Mouse (Mus musculus) retina, embryonic 14.5 days (tissue): Measurements from ENCODE around the gene Robo2.
"Not testable (repeated sequence)": the region's sequence is repeated elsewhere in the genome, so short reads cannot be mapped to it uniquely, and the experiment has no call there.

Experiments used
- DNase-seq: peaks from one replicate; pipeline ENCODE4 v3.0.0-alpha.2; 2015; ENCODE audit warnings: low spot score

The Robo2 gene

DNA sequence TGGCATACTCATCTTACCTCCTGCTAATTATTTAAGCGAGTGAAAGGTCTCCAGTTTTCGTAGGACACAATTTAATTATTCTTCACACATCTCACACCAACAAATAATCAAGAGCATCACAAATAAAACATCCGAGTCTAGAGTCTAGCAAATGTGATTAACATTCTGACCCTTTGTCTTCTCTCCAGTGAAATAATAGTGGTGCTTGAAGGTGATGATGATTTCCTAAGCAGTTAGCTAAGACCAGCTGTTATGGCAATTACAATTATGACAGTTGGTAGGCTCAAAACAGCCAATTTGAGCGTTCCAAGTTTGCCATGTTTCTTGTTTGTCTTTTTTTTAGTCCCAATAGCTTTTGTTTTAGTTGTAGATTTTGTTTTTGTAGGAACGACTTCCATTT, 210.9 kb downstream of the Robo2 start:
- no peak for DNase-seq

DNA sequence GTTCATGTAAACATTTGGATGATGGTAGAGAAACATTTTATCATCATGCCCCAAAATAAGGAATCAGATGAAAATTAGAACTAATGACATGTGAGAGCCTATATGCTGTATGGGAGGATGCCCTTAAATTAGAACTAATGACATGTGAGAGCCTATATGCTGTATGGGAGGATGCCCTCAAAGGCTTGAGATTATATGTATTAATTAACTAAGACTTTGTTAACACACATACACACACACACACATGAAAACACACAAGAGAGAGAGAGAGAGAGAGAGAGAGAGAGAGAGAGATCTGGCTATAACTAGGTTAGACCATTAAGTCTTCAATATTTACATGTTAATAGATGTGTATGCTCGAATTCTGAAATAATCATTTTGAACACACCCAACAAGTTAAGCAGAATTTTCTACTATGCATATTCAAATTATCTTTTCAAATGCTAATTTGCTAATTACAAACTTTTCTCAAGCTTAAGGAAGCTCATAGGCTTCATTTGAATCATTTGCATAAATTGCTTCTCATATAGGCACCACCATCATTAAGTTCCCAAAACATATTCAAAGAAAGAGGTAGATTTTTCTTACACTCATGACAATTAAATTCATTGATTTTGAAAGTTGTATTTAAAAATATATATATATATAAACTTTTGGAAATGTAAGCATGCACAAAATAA, 211.5 kb downstream of the Robo2 start:
- no peak for DNase-seq

DNA sequence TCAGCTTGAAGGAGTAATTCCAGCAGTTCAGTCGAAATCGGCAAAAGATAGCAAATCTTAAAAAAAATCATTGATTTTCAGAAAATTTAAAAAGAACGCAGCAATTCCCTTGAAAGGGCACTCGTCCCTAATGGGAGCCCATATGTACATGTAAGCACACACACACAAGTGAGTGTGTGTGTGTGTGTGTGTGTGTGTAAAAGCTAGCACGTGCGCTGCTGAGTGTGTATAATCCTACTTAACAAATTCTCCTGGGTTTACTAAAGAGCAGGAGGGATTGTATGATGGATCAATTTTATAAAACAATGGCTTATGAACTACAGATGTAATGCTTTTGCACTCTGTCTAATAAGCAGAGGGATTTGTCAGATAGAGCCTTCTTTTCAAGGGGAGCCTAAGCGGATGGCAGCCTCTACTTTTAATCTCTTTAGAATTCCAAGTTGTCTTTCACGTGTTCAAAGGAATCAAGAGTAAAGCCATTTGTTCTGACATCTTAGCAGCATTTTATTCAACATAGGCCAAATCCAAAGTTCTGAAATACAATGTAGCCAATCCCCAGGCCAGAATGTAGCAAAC, 218.6 kb downstream of the Robo2 start:
- DNase-seq = no peak

DNA sequence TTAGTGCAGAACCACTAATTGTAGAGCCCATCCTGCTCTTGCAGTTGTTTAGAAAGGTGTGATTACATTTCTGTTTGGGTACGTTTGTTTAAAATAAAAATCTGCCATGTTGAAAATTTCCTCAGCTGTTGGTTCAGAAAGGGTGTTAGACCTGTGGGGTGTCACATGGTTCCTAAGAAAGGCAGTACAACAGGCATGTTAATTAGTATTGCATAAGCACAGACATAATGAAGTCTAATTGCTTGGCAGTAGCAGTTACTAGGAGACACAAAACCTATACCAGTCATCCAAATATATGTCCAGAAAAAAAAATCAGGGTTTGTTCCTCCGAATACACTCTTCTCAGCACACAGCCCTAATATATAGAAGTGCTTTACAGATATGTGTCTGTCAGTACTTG, 220.0 kb downstream of the Robo2 start:
- no peak for DNase-seq

DNA sequence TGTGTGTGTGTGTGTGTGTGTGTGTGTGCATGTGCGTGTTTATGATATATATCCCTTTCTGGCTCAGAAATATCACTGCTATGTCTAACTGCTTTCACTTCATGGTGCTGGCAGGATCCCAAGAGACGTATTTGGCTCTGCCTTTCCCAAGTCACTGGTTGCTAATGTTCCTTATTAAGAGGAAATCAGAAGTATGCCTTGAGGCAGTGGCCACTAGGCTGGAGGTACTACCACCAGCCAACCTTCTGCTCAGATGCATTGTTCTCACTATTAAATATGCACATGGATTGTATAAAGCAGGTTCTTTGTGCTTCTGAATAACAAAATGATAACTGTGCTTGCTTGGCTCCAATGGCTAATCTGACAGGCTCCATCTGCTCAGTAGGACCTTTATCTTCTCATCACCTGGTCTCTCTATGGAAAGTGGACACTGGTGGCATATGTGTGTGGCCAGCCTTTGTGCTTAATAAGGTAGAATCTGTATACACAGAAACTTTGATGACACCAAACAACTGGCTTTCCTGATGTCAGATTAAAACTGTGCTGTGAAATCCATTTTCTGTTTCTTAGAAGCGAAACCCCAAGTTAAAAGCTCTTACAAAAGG, 229.0 kb downstream of the Robo2 start:
- no peak for DNase-seq

DNA sequence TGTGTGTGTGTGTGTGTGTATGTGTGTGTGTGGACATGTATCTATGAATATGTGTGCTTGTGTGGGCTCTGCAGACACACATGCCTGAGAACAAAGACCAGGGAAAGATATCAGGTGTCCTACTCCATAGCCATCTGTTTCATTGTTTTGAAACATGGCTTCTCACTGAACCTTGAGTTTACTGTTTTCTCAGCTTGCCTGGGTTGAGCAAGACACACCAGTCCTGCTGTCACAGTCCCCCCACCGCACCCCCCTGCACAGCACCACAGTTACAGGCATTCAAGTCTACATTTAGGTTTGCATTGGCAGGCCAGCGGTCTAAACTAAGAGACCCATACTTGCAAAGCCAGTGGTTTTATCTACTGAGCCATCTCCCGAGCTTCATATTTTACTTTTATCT, 239.0 kb downstream of the Robo2 start:
- no peak for DNase-seq

DNA sequence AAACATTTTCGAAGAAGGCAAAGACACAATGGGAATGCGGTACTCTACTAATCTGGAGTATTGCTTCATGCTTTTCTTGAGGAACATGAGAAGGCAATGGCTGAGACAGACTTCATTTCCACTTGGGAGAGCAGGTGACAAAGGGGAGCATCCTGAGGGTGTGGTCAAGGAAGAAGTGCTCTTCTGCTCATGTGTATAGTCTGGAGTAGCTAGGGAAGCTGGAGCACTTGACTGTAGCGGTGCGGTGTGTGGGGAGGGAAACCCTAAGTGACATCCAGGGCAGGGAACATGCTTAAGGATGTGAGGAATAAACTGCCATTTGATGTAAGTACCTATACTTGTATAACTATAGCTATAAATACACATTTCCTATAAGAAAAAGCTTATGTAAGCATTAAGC, 242.0 kb downstream of the Robo2 start:
- DNase-seq = no peak

DNA sequence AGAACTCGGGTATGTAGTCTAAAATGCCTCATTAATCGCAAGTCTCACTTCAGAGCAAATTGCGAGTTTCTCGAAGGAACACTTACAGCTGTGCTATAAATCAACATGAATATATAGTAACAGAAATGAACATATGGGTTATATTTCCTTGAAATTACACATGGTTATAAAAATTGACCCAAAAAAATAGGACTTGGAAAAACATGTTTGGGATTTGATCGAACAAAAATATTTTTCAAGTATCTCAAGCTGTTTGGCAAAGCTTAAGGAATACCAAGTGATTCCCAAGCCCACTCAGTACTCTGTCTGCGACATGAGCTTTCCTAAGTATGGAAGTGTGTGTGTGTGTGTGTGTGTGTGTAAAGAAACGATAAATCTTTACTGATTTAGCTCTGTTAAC, 242.5 kb downstream of the Robo2 start:
- no peak for DNase-seq

DNA sequence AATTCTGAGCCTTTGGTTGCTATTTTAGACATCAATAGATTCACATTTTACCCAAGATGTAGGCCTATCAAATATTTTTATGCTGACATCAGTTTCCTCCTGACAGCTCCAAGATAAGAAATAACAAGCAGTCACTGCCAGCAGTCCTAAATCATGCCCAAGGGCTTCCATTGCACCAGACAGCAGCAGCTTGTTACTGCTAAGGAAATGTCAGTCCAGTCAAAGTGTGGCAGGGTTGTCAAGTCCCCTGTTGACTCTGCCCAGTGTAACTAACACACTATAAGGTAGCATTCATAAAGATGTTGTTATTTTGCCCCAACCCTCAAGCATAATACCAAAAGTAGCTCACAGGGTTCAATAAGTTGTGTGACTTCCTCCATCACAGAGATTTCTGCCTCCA, 243.8 kb downstream of the Robo2 start:
- DNase-seq = no peak

DNA sequence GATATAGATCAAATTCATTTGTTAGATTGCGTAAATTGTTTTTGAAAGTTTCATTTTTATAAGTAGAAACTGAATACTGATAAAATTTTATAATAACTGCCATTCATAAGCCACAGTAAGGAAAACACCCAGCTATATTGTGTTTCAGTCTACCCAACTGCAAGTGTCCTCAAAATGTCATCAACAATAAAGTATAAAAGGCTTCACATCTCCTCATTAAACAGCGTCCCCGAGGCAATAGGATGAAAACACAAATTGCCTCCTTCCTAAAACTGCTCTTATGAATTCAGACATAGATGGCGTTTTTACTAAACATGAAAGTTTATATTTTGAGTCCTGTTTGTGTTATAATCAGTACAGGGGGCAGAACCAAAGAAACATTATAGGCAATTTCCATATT, 249.6 kb downstream of the Robo2 start:
- peak; percentile 80 for DNase-seq

DNA sequence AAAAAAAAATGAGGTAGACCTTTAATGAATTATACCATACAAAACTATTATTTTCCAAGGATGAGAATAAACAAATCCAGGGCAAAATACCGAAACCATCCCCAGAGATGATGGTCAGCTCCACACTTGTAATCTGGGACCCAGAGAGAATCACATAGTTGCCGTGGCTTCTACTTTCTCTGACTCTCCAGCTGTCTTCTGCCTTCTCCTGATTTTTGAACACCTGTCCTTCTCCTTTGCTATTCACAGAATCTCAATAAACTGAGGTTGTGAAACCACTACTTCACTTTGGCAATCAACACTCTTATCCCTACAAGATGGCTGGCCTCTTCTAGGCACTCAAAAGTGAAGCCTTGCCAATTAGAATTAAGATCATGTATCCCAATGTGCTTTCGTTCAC, 252.4 kb downstream of the Robo2 start:
- DNase-seq = no peak

DNA sequence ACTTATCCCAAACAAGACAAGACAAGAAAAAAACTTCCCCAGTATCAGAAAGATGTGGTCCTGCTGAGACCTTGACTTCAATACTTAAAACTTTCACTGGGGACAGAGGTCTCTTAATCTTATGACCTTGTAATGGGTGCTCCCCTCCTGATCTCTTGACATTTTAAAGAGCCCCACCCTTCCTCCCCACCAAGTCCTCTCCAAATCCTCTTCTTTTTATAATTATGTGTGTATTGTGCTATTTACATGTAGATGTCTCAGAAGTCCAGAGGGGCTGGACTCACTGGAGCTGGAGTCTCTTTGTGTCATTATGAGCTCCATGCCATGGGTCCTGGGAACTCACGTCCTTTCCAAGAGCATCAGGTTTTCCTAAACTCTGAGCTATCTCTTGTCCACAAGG, 275.4 kb downstream of the Robo2 start:
- no peak for DNase-seq

DNA sequence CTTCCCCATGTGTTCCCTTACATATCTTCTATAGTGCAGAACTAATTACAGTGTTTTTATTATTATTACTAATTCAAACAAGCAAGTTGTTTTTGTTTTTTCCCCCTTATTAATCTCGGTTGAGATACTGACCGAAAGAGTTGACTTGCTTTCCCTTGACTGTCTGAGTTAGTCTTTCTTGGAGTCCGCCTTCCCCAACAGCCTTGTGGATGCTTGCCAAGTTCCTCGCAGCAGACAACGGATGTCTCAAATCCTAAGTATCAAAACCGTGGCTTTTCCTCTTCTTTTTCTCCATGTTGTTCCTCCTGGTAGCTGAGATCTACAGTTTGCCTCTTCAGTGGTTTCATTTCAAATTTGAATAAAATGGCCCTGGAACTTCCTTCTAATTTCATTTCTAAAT, 278.8 kb downstream of the Robo2 start:
- DNase-seq = no peak

DNA sequence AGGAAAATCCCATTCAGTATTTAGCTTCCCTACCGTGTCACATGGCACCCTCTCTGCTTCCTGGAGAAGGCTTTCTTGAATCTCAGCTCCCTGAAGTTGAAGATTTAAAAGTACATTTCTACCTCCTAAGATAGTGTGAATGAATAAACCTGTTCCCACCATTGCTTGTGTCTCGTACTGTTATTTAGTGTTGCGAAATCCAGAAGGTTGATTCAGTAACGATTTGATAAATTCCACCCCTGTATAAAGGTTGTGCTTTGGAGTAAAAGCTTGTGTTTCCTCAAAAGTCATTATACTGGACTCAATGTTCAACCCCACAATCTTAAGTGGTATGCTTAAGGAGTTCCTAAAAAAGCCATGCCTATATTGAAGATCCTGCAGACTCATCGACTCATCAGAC, 280.3 kb downstream of the Robo2 start:
- no peak for DNase-seq

DNA sequence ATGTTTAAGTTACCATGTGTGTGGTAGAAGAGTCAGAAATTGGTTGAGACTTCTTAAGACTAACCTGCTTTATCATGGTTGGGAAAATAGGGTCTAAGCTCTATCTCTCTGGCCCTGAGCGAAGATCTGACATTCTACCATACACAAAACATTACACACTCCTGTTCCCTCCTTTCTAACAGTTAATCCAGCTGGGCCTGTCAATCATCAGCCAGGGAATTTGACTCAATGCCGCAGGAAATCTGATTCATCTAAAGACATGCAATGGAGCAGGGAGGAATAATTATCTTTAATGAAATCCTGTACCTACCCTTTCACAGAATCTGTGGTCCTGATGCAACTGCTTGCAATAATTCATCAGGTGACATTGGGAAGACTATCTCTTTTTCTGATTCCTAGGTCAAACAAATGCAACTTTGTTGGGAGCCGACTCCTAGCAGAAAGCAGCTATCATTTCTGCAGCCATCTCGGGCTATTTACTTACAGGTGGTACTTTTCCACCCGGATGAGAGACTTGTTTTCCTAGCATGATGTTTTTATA, 283.1 kb downstream of the Robo2 start:
- no peak for DNase-seq

DNA sequence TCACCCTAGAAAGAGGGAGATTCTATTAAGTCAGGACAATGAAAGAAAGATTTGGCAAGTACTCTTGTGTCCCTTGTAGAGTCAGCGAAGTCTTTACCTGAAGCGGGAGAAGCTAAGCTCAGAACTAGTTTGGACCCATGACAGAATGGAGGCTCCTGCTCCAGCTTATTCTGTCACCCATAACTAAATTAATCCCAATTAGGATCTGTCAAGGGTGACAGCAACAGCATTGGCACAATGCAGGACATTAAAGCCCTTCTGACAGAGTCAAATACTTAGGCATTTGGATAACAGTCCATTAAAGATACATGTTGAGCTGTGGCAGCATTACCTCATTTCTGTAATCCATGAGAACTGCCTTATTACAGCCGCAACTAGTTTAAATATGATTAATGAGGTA, 298.5 kb downstream of the Robo2 start:
- peak; percentile 71 for DNase-seq

DNA sequence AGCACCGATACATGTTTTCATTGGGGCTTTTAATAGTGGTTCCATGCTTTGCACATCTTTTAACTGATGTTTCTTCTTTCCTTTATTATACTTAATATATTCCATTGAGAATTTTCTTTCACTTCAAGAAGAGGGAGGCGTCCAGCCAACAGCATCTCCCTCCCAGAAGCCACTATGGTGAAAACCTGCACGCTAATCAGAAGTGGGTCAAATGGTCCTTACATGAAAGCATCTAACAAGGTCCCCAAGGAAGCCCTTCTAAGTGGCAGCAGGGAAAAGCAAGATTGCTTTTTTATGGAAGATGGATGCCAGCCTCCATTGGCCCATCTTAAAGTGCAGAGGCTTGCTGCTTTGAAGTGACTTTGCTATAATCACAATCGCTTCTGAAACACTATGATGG, 300.5 kb downstream of the Robo2 start:
- DNase-seq = peak; percentile 33

DNA sequence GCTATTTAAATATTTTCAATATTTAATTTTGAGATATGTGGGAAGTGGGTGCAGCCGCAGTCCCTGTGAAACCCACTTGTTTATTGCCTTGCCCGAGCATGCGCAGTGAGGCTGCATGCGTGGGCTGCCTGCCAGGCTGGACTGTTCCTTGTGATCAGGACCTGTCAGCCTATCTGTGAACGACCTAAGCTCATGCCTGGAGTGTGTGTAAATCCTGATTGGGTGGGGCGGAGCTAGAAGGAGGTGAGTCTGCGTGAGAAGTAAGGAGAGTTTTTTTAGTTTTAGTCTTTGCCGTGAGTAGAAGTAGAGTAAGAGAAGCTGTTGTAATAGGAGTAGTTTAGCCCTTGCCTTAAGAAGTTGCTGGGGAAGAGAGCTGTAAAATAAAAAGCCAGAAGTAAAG, 307.2 kb downstream of the Robo2 start:
- not testable (repeated sequence) for DNase-seq

DNA sequence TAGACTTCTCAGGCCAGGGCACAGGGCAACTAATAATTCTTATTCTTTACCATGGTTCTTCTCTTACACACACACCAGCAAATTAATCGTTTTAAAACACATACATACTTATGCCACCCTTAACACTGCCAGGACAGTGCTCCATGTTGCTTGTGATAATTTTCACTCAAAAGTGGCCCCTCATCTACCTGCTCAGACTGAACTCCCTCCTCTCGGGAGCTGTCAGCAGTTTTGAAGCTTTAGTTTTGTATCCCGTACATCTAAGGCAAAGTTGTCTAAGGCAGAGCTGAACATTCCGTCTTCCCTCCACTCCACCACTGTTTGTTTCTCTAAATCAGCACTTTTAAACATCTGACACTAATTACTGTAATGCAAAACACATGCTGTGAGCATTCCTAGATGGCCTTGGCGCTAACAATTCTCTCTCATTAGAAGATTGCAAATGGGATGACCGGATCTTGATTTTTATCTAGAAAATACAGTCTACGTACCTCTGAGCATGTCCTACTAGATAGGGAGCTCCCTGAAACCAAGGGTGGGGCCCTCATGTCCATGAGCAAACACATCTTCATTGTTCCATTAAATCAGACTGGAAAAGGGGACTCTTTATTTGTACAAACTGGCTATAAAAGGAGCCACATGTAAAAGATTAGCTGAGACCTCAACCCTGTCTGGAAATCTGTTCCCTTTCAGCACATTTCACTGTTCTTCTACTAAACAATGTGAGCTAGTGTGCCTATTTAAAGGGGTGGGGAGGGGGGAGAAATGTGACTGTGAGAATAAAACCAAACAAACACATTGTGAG, 318.4 kb downstream of the Robo2 start:
- DNase-seq = peak; percentile 28

DNA sequence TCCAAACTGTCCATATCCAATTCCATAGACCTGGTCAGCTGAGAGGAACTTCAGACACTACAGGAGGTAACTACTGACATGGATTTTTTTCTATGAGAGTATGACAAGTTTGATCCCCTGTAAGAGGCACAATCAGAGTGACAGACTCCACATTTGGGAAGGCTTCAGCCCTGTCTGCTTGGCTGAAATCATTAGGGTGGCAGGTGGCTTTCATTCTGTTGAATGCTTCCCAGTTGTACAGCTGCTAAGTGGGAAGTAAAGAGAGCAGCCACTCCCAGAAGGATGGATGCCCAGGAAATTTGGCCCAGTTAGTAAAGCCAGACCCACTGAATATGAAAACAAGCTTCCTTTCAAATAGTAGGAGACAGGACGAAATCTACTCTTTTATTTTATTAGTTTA, 321.7 kb downstream of the Robo2 start:
- peak; percentile 76 for DNase-seq

DNA sequence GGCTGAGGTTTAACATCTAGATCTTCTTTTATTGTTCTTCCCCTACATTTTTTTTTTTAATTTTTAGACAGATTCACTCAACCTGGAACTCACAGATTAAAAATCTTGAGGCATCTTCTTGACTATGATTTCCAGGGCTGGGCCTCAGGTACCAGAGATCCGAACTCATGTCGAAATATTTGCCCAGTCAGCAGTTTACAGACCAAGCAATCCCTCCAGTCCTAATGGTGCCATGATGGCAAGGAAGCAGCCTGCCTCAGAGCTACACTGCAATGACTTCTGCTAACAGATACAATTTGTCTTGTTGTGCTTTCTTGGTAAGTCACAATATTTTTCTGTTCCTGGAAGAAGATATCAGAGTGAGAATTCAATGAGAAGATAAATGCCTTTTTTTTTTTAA, 327.4 kb downstream of the Robo2 start:
- no peak for DNase-seq

DNA sequence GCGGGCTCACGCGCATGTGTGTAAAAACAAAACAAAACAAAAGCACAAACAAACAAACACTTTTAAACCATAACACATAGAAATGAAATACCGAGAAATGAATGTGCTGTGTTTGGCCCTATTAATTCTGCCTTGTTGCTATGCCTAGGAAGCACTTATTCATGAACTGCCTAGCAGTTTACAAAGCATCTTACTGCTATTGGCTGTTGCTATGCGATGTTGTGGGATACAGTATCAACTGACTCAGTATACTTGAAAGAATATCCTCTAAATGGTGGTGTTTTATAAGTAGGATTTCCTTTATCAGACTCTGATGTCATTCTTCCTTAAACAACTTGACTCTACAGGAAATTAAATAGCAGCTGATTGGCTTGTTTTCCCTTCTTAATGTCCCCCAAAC, 339.0 kb downstream of the Robo2 start:
- no peak for DNase-seq

DNA sequence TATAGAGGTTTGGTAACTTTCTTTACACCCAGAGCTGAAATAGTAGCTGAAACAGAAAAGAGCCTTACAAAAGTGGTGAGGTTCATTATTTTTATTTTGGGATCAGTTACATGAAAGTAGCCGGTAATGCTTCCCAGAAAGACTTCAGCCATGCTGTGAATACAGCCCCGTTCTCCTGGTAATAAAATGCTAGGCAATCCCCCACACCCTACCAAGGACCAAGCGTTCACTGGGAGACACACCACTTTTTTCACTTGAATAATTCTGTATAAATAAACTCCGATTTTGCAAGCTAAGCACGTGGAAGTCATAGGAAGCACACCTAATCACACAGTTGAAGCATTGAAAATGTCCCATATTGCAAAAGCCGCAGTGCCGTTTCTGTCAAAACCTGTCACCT, 341.0 kb downstream of the Robo2 start:
- no peak for DNase-seq
